Mouse (Mus musculus): ENCODE results near the gene Zfp609.

DNA sequence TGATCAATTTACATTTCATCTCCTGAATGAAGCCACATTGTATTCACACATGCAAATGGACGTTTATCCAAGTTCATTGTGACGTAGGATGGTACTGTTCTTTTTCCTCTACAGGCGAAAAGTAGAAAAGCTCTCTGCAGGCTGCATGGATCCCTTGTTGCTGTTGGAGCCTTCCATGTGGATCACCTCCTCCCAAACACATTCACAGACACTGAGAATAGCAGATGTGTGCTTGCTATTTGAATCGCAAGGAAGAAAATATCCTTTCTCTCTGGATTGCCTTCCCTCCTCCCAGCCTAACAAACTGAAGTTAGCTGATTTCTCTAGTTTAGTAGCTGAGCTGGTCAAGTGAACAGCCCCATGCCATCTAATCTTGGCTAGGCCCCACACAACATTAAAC lies 2.9 kb upstream of the Zfp609 start:
- TF ChIP-seq POLR2A (IDR thresholded peaks at IDR 0.05; ENCODE audit: insufficient read depth, low read length), result no peak
- TF ChIP-seq CTCF (IDR thresholded peaks at IDR 0.05; ENCODE audit: low read depth, low read length), result no peak
- no peak for TF ChIP-seq EP300 (IDR thresholded peaks at IDR 0.05; ENCODE audit: insufficient read depth, low read depth, low read length)

Data from ES-Bruce4 (cell line).